11 mouse cellular contexts compared by ENCODE assay signal in the genomic region with DNA sequence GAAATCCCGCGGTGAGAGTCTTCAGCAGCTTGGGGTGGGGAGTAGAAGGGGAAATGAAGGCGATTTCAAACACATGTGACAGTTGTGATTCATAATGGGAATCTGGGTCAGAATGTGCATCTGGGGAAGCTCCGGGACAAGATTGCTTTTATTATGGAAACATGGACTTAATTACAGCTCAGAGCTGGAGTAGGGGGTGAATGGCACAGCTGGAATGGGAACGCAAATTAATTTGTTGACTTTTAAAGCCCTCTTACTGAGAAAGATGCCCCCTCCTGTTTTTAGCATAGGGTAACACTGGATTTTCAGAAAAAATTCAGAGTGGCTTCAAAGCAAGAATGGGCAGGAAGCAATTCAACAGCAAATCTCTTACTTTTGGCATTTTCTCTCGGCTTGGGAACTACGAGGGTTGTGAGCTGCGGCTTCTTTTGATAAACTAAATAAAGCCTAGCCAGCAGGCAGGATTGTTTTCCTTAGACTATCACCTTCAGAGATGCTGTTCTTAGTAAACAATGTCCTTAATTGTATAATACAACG.
DNase-seq lines count a peak whose midpoint lies in the region; ATAC-seq and TF ChIP-seq lines count a peak whose summit lies in the region.
"Had no signal": no experiment of that assay in that cellular context is flagged by ENCODE, and none has a peak within 500 bp of the region (broad histone marks: within the 10 kb centered on the region; RNA-seq: fewer than 3 reads in every experiment).

No protein-coding gene starts in this region.

- 36% methylated on average over 9 of the region's 9 CpGs for WGBS in hindbrain, embryonic 11.5 days
- 37% methylated on average over 9 of the region's 9 CpGs for WGBS in hindbrain, embryonic 10.5 days
- WGBS in forebrain, embryonic 16.5 days = 10% methylated on average over 9 of the region's 9 CpGs
- WGBS in midbrain, embryonic 15.5 days = 28% methylated on average over 9 of the region's 9 CpGs

- TF ChIP-seq POLR2A in brain, embryonic 14.5 days (IDR thresholded peaks at IDR 0.05; ENCODE audit: borderline replicate concordance, extremely low read depth, insufficient read depth, insufficient read length, poor library complexity, severe bottlenecking) = no peak

- H3K4me1 ChIP-seq in hindbrain, embryonic 11.5 days (replicated peaks; ENCODE audit: control insufficient read depth, insufficient read depth, low read length) = no peaks in the 10 kb centered on the region
- H3K4me1 ChIP-seq in hindbrain, embryonic 10.5 days (replicated peaks) = peaks cover 6% of the 10 kb centered on the region; the same call in 1 of the 2 replicates
- peaks cover 5% of the 10 kb centered on the region for H3K4me1 ChIP-seq in forebrain, embryonic 16.5 days (replicated peaks; ENCODE audit: control insufficient read depth, insufficient read depth, low read length)
- peaks cover 7% of the 10 kb centered on the region for H3K4me1 ChIP-seq in midbrain, embryonic 15.5 days

- no peak overlapping the region for H3K9ac ChIP-seq in hindbrain, embryonic 11.5 days (ENCODE audit: low read depth, low read length)
- H3K9ac ChIP-seq in forebrain, embryonic 16.5 days (replicated peaks; ENCODE audit: low read depth, low read length) = no peak overlapping the region; the same call in 1 of the 2 replicates
- no peak overlapping the region for H3K9ac ChIP-seq in midbrain, embryonic 15.5 days

- ATAC-seq in hindbrain, embryonic 11.5 days (ENCODE audit: low FRiP score) = peak; percentile 86
- ATAC-seq in forebrain, embryonic 16.5 days = peak; percentile 81
- peak; percentile 70 for ATAC-seq in midbrain, embryonic 15.5 days (replicated peaks)
- ATAC-seq: Patski had no signal

- no peaks in the 10 kb centered on the region for H3K9me3 ChIP-seq in hindbrain, embryonic 11.5 days (ENCODE audit: control insufficient read depth, low read length)
- no peaks in the 10 kb centered on the region for H3K9me3 ChIP-seq in hindbrain, embryonic 10.5 days
- no peaks in the 10 kb centered on the region for H3K9me3 ChIP-seq in forebrain, embryonic 16.5 days (ENCODE audit: control insufficient read depth, low read length)
- H3K9me3 ChIP-seq in midbrain, embryonic 15.5 days = no peaks in the 10 kb centered on the region

- TF ChIP-seq CTCF in brain, embryonic 14.5 days (IDR thresholded peaks at IDR 0.05; ENCODE audit: borderline replicate concordance, extremely low read depth, insufficient read depth, insufficient read length) = no peak

- peak; percentile 30 for DNase-seq in hindbrain, embryonic 11.5 days (ENCODE audit: low spot score)
- DNase-seq in hindbrain, embryonic 10.5 days (ENCODE audit: low spot score) = no peak
- peak; percentile 77 for DNase-seq in brain, embryonic 14.5 days (ENCODE audit: low read depth)
- no peak for DNase-seq in adrenal gland, postnatal 4 days (ENCODE audit: low spot score in 2 of 2)
- no peak for DNase-seq in cerebellum, adult 8-10 months
- no peak for DNase-seq in frontal cortex, postnatal 25 days (ENCODE audit: low spot score in 2 of 2)
- DNase-seq: kidney, adult 9 months; lung, postnatal 36 days had no signal

- no peak overlapping the region for H3K27ac ChIP-seq in hindbrain, embryonic 11.5 days (ENCODE audit: low read depth, low read length)
- H3K27ac ChIP-seq in hindbrain, embryonic 10.5 days = no peak overlapping the region
- H3K27ac ChIP-seq in forebrain, embryonic 16.5 days (ENCODE audit: low read length) = no peak overlapping the region
- H3K27ac ChIP-seq in midbrain, embryonic 15.5 days = no peak overlapping the region

- H3K27me3 ChIP-seq in hindbrain, embryonic 11.5 days (ENCODE audit: control insufficient read depth, insufficient read depth, low read length) = no peaks in the 10 kb centered on the region
- H3K27me3 ChIP-seq in hindbrain, embryonic 10.5 days (ENCODE audit: insufficient read depth, poor library complexity, severe bottlenecking) = no peaks in the 10 kb centered on the region
- H3K27me3 ChIP-seq in forebrain, embryonic 16.5 days (replicated peaks; ENCODE audit: control insufficient read depth, insufficient read depth, low read length) = no peaks in the 10 kb centered on the region
- H3K27me3 ChIP-seq in midbrain, embryonic 15.5 days (replicated peaks) = no peaks in the 10 kb centered on the region
- H3K27me3 ChIP-seq: Patski had no signal

- no peaks in the 10 kb centered on the region for H3K36me3 ChIP-seq in hindbrain, embryonic 11.5 days (ENCODE audit: control insufficient read depth, insufficient read depth, low read length)
- H3K36me3 ChIP-seq in hindbrain, embryonic 10.5 days = no peaks in the 10 kb centered on the region
- H3K36me3 ChIP-seq in forebrain, embryonic 16.5 days (ENCODE audit: control insufficient read depth, insufficient read depth) = no peaks in the 10 kb centered on the region
- no peaks in the 10 kb centered on the region for H3K36me3 ChIP-seq in midbrain, embryonic 15.5 days (replicated peaks)

- no peak overlapping the region for H3K4me3 ChIP-seq in hindbrain, embryonic 11.5 days (ENCODE audit: low read depth, low read length)
- H3K4me3 ChIP-seq in hindbrain, embryonic 10.5 days = no peak overlapping the region
- peak overlapping the region; percentile 1; the same call in 1 of the 2 replicates for H3K4me3 ChIP-seq in forebrain, embryonic 16.5 days (replicated peaks; ENCODE audit: low read length)
- H3K4me3 ChIP-seq in midbrain, embryonic 15.5 days = no peak overlapping the region

- H3K4me2 ChIP-seq in hindbrain, embryonic 11.5 days (replicated peaks; ENCODE audit: low read depth, low read length) = 0 out of 2 replicates have a peak overlapping the region, but pooled peaks have one; percentile 11
- peak overlapping the region; percentile 41 for H3K4me2 ChIP-seq in forebrain, embryonic 16.5 days (ENCODE audit: low read length)
- H3K4me2 ChIP-seq in midbrain, embryonic 15.5 days = peak overlapping the region; percentile 37

Comparison
In these comparisons a context has a peak if more than half of its experiments do, and no peak if none do; other contexts are left out.
1. DNase-seq: peak in hindbrain, embryonic 11.5 days (single experiment) and brain, embryonic 14.5 days (single experiment); none in hindbrain, embryonic 10.5 days (single experiment), adrenal gland, postnatal 4 days (0 of 2), cerebellum, adult 8-10 months (single experiment) and frontal cortex, postnatal 25 days (0 of 2).
2. Peak in every context shown above with its lines, with median percentiles within 50 percentile points of each other: ATAC-seq and H3K4me2 ChIP-seq.